In genomic region chr14:76595048-76595859, GRCm38 (mm10) we compare ENCODE assay signal across 13 mouse cellular contexts. TPM values are rescaled to one million over a fixed set of nuclear protein-coding genes. Genes with fewer than 3 reads are reported as not detected.
A peak's percentile ranks its signal among the peaks of the same experiment; 100 is the strongest.
DNase-seq lines count a peak whose midpoint lies in the region; ATAC-seq lines count a peak whose summit lies in the region.
"Had no signal": no experiment of that assay in that cellular context is flagged by ENCODE, and none has a peak within 500 bp of the region (broad histone marks: within the 10 kb centered on the region; RNA-seq: fewer than 3 reads in every experiment).

No protein-coding gene starts in this region.

- DNase-seq in heart, adult 9 months (ENCODE audit: low spot score in 2 of 2) = peak; percentile 40 to 41
- no peak for DNase-seq in lung, postnatal 10 days
- DNase-seq in retina, postnatal 1 day = no peak
- DNase-seq: gastrocnemius, postnatal 25 days; heart, postnatal 36 days; kidney, adult 2 months; liver, postnatal 0 days; spleen, adult 18-20 months had no signal

- no peak for ATAC-seq in heart, embryonic 11.5 days (replicated peaks; ENCODE audit: insufficient number of reproducible peaks, low FRiP score, low TSS enrichment)
- ATAC-seq in lung, embryonic 15.5 days (ENCODE audit: borderline replicate concordance, extremely low read depth, low FRiP score, low TSS enrichment) = 0 out of 2 replicates have a peak, but pooled peaks have one; percentile 16
- ATAC-seq in embryonic facial prominence, embryonic 15.5 days (ENCODE audit: insufficient number of reproducible peaks, low FRiP score, low TSS enrichment, low read depth) = no peak
- peak; percentile 32; the same call in 1 of the 2 replicates for ATAC-seq in stomach, embryonic 15.5 days (ENCODE audit: insufficient read depth, low FRiP score, low read depth)
- ATAC-seq: liver, postnatal 0 days; midbrain, embryonic 15.5 days had no signal

- no peak overlapping the region for H3K4me2 ChIP-seq in heart, embryonic 11.5 days
- no peak overlapping the region for H3K4me2 ChIP-seq in lung, embryonic 15.5 days
- H3K4me2 ChIP-seq in embryonic facial prominence, embryonic 15.5 days (replicated peaks) = no peak overlapping the region
- no peak overlapping the region for H3K4me2 ChIP-seq in stomach, embryonic 15.5 days
- H3K4me2 ChIP-seq: midbrain, embryonic 15.5 days had no signal

- H3K4me1 ChIP-seq in heart, embryonic 11.5 days (ENCODE audit: control insufficient read depth, insufficient read depth, low read length) = peaks cover 9% of the 10 kb centered on the region; the same call in 1 of the 2 replicates
- peaks cover 65% of the 10 kb centered on the region for H3K4me1 ChIP-seq in lung, embryonic 15.5 days
- peaks cover 21% of the 10 kb centered on the region for H3K4me1 ChIP-seq in embryonic facial prominence, embryonic 15.5 days
- H3K4me1 ChIP-seq in stomach, embryonic 15.5 days = peaks cover 48% of the 10 kb centered on the region

- WGBS in heart, embryonic 11.5 days (ENCODE audit: insufficient replicate concordance) = 79% methylated on average over 9 of the region's 9 CpGs
- WGBS in lung, embryonic 15.5 days = 49% methylated on average over 9 of the region's 9 CpGs
- 65% methylated on average over 9 of the region's 9 CpGs for WGBS in embryonic facial prominence, embryonic 15.5 days
- 43% methylated on average over 9 of the region's 9 CpGs for WGBS in stomach, embryonic 15.5 days

- H3K27ac ChIP-seq in heart, embryonic 11.5 days (ENCODE audit: low read depth, low read length) = no peak overlapping the region
- peak overlapping the region; percentile 64 for H3K27ac ChIP-seq in lung, embryonic 15.5 days
- H3K27ac ChIP-seq in embryonic facial prominence, embryonic 15.5 days (replicated peaks) = peak overlapping the region; percentile 28; the same call in 1 of the 2 replicates
- H3K27ac ChIP-seq in stomach, embryonic 15.5 days = peak overlapping the region; percentile 80
- H3K27ac ChIP-seq: midbrain, embryonic 15.5 days had no signal

- H3K4me3 ChIP-seq in heart, embryonic 11.5 days (ENCODE audit: low read depth, low read length) = no peak overlapping the region
- no peak overlapping the region for H3K4me3 ChIP-seq in lung, embryonic 15.5 days
- no peak overlapping the region for H3K4me3 ChIP-seq in embryonic facial prominence, embryonic 15.5 days (replicated peaks)
- H3K4me3 ChIP-seq in stomach, embryonic 15.5 days (replicated peaks) = no peak overlapping the region
- H3K4me3 ChIP-seq: midbrain, embryonic 15.5 days had no signal

- H3K36me3 ChIP-seq in heart, embryonic 11.5 days (ENCODE audit: control insufficient read depth, insufficient read depth, low read length) = no peaks in the 10 kb centered on the region
- H3K36me3 ChIP-seq in lung, embryonic 15.5 days = no peaks in the 10 kb centered on the region
- H3K36me3 ChIP-seq in embryonic facial prominence, embryonic 15.5 days = no peaks in the 10 kb centered on the region
- no peaks in the 10 kb centered on the region for H3K36me3 ChIP-seq in stomach, embryonic 15.5 days
- H3K36me3 ChIP-seq: midbrain, embryonic 15.5 days had no signal

- H3K9me3 ChIP-seq in heart, embryonic 11.5 days (replicated peaks; ENCODE audit: control insufficient read depth, low read length) = no peaks in the 10 kb centered on the region
- no peaks in the 10 kb centered on the region for H3K9me3 ChIP-seq in lung, embryonic 15.5 days
- H3K9me3 ChIP-seq in embryonic facial prominence, embryonic 15.5 days (replicated peaks) = no peaks in the 10 kb centered on the region
- no peaks in the 10 kb centered on the region for H3K9me3 ChIP-seq in stomach, embryonic 15.5 days
- H3K9me3 ChIP-seq: midbrain, embryonic 15.5 days had no signal

- no peaks in the 10 kb centered on the region for H3K27me3 ChIP-seq in heart, embryonic 11.5 days (ENCODE audit: control insufficient read depth, insufficient read depth, low read length)
- H3K27me3 ChIP-seq in lung, embryonic 15.5 days = no peaks in the 10 kb centered on the region
- no peaks in the 10 kb centered on the region for H3K27me3 ChIP-seq in embryonic facial prominence, embryonic 15.5 days
- H3K27me3 ChIP-seq in stomach, embryonic 15.5 days (replicated peaks) = no peaks in the 10 kb centered on the region
- H3K27me3 ChIP-seq: midbrain, embryonic 15.5 days had no signal

- H3K9ac ChIP-seq in heart, embryonic 11.5 days (ENCODE audit: low read depth, low read length) = no peak overlapping the region
- no peak overlapping the region for H3K9ac ChIP-seq in lung, embryonic 15.5 days
- no peak overlapping the region for H3K9ac ChIP-seq in embryonic facial prominence, embryonic 15.5 days
- H3K9ac ChIP-seq in stomach, embryonic 15.5 days = no peak overlapping the region
- H3K9ac ChIP-seq: liver, postnatal 0 days; midbrain, embryonic 15.5 days had no signal

RNA-seq across cellular contexts. Expression of gene Serp2, which starts 38.6 kb away (rescaled TPM):
- 24.4 TPM in 2 replicates for polyA plus RNA-seq in heart, embryonic 11.5 days (2014; fragmentation: Nextera tagmentation; extraction: Ambion mirVana)
- polyA plus RNA-seq in lung, embryonic 15.5 days (2015; fragmentation: Nextera tagmentation; extraction: Ambion mirVana) = 5.3 TPM in 2 replicates
- polyA plus RNA-seq in embryonic facial prominence, embryonic 15.5 days (2015; fragmentation: Nextera tagmentation; extraction: Ambion mirVana) = 7.3 and 8.3 TPM in 2 replicates
- 9.0 and 9.2 TPM in 2 replicates for polyA plus RNA-seq in stomach, embryonic 15.5 days (2015; fragmentation: Nextera tagmentation; extraction: Ambion mirVana)

Comparison
In these comparisons a context has a peak if more than half of its experiments do, and no peak if none do; other contexts are left out.
1. DNase-seq: peak in heart, adult 9 months (2 of 2); none in lung, postnatal 10 days (single experiment) and retina, postnatal 1 day (single experiment).
2. ATAC-seq: peak in lung, embryonic 15.5 days (single experiment) and stomach, embryonic 15.5 days (single experiment); none in heart, embryonic 11.5 days (single experiment) and embryonic facial prominence, embryonic 15.5 days (single experiment).